Mouse (Mus musculus) embryonic facial prominence, embryonic 14.5 days (tissue): ENCODE data around the gene Ptprk. TPM values are rescaled to one million over a fixed set of nuclear protein-coding genes. Genes with fewer than 3 reads are reported as not detected.

ENCODE experiments used
- ATAC-seq: fragments of 200-750 bp; cut with Nextera tagmentation; 2 replicates; pipeline ENCODE4 v1.8.0; 2017; ENCODE audit warnings: low read depth, moderate number of reproducible peaks, moderate TSS enrichment
- DNase-seq: peaks from one replicate; pipeline ENCODE4 v3.0.0-alpha.2; 2015; ENCODE audit warnings: low spot score
- H3K27ac ChIP-seq: fragments of 300-500 bp; sonication (generic); replicated peaks from 2 replicates; pipeline ENCODE4 v1.5.1; 2014; ENCODE audit warnings: low read depth, mild to moderate bottlenecking, low read length, moderate library complexity
- H3K27me3 ChIP-seq: fragments of 300-500 bp; sonication (generic); replicated peaks from 2 replicates; pipeline ENCODE4 v1.6.1; 2014; ENCODE audit warnings: low read length; ENCODE audit not compliant: control insufficient read depth, insufficient read depth
- H3K36me3 ChIP-seq: fragments of 300-500 bp; sonication (generic); 2 replicates; pipeline ENCODE4 v1.6.1; 2014; ENCODE audit warnings: low read length, mixed read lengths; ENCODE audit not compliant: control insufficient read depth, insufficient read depth
- H3K4me1 ChIP-seq: fragments of 300-500 bp; sonication (generic); 2 replicates; pipeline ENCODE4 v1.6.1; 2014; ENCODE audit warnings: antibody characterized with exemption, low read length; ENCODE audit not compliant: control insufficient read depth, insufficient read depth
- H3K4me2 ChIP-seq: fragments of 300-500 bp; sonication (generic); 2 replicates; pipeline ENCODE4 v1.6.1; 2014; ENCODE audit warnings: low read depth, mild to moderate bottlenecking, low read length, moderate library complexity, mixed read lengths
- H3K4me3 ChIP-seq: fragments of 300-500 bp; sonication (generic); 2 replicates; pipeline ENCODE4 v1.5.1; 2014; ENCODE audit warnings: low read depth, mild to moderate bottlenecking, low read length
- H3K9ac ChIP-seq: fragments of 300-500 bp; sonication (generic); 2 replicates; pipeline ENCODE4 v1.6.1; 2014; ENCODE audit warnings: low read depth, mild to moderate bottlenecking, low read length, moderate library complexity, mixed read lengths
- H3K9me3 ChIP-seq: fragments of 300-500 bp; sonication (generic); 2 replicates; pipeline ENCODE4 v1.6.1; 2016; ENCODE audit warnings: low read length; ENCODE audit not compliant: control insufficient read depth
- WGBS: fragments of 180-500 bp; shearing (Covaris S2); extraction: QIAGEN DNeasy Blood & Tissue Kit; methylation state at CpG from one replicate; pipeline ENCODE4 v1.1.7; 2014; 5-methylcytosine and 5-hydroxymethylcytosine counted together
- polyA plus RNA-seq: library from polyadenylated mRNA; unstranded; fragments of >200 nt; fragmentation: Nextera tagmentation; extraction: Ambion mirVana; gene quantifications from 2 replicates; pipeline ENCODE4 v1.2.1, GENCODE M21; 2014

Ptprk gene
- polyA plus RNA-seq, 1 experiment from 2014 or later: 21.7 TPM

GRCm38 (mm10) chr10:28304292-28304875, 229.8 kb downstream of the Ptprk start:
- no peak for ATAC-seq
- no peak overlapping the region for H3K9ac ChIP-seq
- no peaks in the 10 kb centered on the region for H3K9me3 ChIP-seq
- whole genome bisulfite sequencing: 61% methylated on average over 4 of the region's 4 CpGs
- no peaks in the 10 kb centered on the region for H3K36me3 ChIP-seq
- no peak overlapping the region for H3K4me2 ChIP-seq
- no peak for DNase-seq
- no peak overlapping the region for H3K4me3 ChIP-seq
- H3K27me3 ChIP-seq: no peaks in the 10 kb centered on the region
- no peak overlapping the region for H3K27ac ChIP-seq
- H3K4me1 ChIP-seq: no peaks in the 10 kb centered on the region

DNA sequence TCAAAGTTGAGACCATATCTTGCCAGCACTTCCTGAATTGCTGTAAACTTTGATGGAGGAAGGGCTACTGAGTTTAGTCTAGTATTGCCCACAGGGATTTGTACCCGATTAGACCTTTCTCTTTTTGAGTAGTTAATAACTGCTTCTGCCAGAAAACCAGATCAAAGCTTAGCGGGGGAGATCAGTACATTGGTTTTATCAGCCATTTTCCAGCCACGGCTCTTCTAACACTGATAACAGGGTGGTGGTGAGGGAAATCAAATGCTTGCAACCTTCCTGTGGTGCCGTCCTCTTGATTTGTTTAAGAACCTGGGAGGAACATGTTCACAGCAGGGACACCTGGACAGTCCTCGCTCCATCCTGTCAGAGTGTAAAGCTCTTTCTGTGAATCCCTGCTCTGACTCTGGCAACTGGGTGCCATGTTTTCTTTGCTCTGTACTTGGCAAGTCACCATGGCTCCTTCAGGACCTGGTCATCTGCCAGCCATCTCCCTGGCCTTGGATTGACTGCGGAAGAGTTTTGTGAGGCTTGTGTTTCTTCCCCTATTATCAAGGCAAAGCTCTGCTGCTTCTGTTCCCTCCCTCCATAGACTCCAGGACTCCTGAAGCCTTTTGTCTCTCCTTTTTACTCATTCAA, 231.9 kb downstream of the Ptprk start:
- no peak for DNase-seq
- Histone ChIP-seq H3K36me3 (no peaks in the 10 kb centered on the region), H3K27ac (no peak overlapping the region), H3K4me3 (no peak overlapping the region), H3K9me3 (no peaks in the 10 kb centered on the region), H3K9ac (no peak overlapping the region), H3K4me2 (no peak overlapping the region), H3K27me3 (no peaks in the 10 kb centered on the region), H3K4me1 (no peaks in the 10 kb centered on the region)
- 59% methylated on average over 6 of the region's 6 CpGs for WGBS
- ATAC-seq: no peak

DNA sequence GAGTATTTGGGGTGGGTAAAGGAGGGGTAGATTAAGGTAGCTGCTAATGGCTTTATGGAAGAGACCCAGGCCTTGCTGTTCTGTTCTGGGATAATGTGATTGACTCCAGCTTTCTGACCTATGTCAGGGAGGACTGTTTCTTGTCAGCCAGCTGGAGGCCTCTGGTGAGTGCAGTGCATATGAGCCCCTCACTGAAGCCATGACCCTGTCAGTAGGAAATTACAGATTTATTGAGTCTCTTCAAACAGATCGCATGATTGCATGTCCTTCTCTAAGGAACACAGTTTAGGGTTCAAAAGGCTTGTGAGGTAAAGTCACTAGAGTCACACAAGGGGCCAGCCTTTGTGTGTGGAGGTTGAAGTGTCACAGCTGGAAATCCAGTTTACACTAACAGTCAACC, 236.7 kb downstream of the Ptprk start:
- H3K27me3 ChIP-seq: no peaks in the 10 kb centered on the region
- no peak overlapping the region for H3K4me3 ChIP-seq
- H3K4me1 ChIP-seq: no peaks in the 10 kb centered on the region
- no peaks in the 10 kb centered on the region for H3K36me3 ChIP-seq
- H3K9ac ChIP-seq: no peak overlapping the region
- ATAC-seq (no peak), DNase-seq (no peak)
- H3K27ac ChIP-seq: no peak overlapping the region
- H3K9me3 ChIP-seq: no peaks in the 10 kb centered on the region
- H3K4me2 ChIP-seq: no peak overlapping the region
- 32% methylated on average over 1 of the region's 1 CpGs for WGBS

GRCm38 (mm10) chr10:28322995-28323394, 248.4 kb downstream of the Ptprk start:
- Histone ChIP-seq H3K4me3 (no peak overlapping the region), H3K4me1 (no peaks in the 10 kb centered on the region), H3K4me2 (no peak overlapping the region), H3K36me3 (no peaks in the 10 kb centered on the region), H3K9ac (no peak overlapping the region), H3K27ac (no peak overlapping the region), H3K9me3 (no peaks in the 10 kb centered on the region), H3K27me3 (no peaks in the 10 kb centered on the region)
- whole genome bisulfite sequencing: 84% methylated on average over 2 of the region's 2 CpGs
- DNase-seq (no peak), ATAC-seq (no peak)

- H3K9me3 ChIP-seq: no peaks in the 10 kb centered on the region
- no peak overlapping the region for H3K4me3 ChIP-seq
- no peak overlapping the region for H3K4me2 ChIP-seq
- ATAC-seq (no peak), DNase-seq (no peak)
- H3K36me3 ChIP-seq: no peaks in the 10 kb centered on the region
- 89% methylated on average over 5 of the region's 5 CpGs for WGBS
- no peak overlapping the region for H3K9ac ChIP-seq
- H3K4me1 ChIP-seq: no peaks in the 10 kb centered on the region
- no peaks in the 10 kb centered on the region for H3K27me3 ChIP-seq
- H3K27ac ChIP-seq: no peak overlapping the region
Observed at GRCm38 (mm10) chr10:28335232-28335631, 260.6 kb downstream of the Ptprk start.

DNA sequence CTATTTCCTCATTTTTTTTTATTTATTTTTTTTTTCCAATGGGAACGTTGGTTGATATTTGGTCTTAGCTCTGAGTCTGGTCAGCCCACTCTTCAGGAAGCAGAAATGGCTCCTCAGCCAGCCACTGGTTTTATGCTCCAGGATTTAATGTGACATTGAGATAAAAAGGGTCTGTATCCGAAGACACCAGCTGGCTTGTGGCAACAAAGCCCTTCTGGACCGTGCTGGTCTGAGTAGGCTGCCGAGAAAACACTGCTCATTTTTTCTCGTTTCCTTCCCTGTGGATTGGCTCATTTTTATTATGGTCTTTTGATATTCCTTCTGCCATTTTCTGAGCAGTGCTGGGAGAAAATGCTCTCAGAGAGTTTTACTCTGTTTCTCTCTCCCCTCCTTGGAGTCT, 263.9 kb downstream of the Ptprk start:
- DNase-seq (no peak), ATAC-seq (no peak)
- WGBS: 67% methylated on average over 5 of the region's 5 CpGs
- Histone ChIP-seq H3K9me3 (no peaks in the 10 kb centered on the region), H3K4me3 (no peak overlapping the region), H3K4me2 (no peak overlapping the region), H3K4me1 (no peaks in the 10 kb centered on the region), H3K36me3 (no peaks in the 10 kb centered on the region), H3K9ac (no peak overlapping the region), H3K27me3 (no peaks in the 10 kb centered on the region), H3K27ac (no peak overlapping the region)

GRCm38 (mm10) chr10:28345196-28345681, 270.6 kb downstream of the Ptprk start:
- H3K27me3 ChIP-seq: no peaks in the 10 kb centered on the region
- no peaks in the 10 kb centered on the region for H3K4me1 ChIP-seq
- H3K27ac ChIP-seq: no peak overlapping the region
- no peak overlapping the region for H3K4me3 ChIP-seq
- no peaks in the 10 kb centered on the region for H3K9me3 ChIP-seq
- 91% methylated on average over 8 of the region's 8 CpGs for WGBS
- ATAC-seq: no peak; the same call in 1 of the 2 replicates
- no peaks in the 10 kb centered on the region for H3K36me3 ChIP-seq
- no peak overlapping the region for H3K4me2 ChIP-seq
- no peak for DNase-seq
- no peak overlapping the region for H3K9ac ChIP-seq

- Histone ChIP-seq H3K27ac (no peak overlapping the region), H3K27me3 (no peaks in the 10 kb centered on the region), H3K4me2 (no peak overlapping the region), H3K4me3 (no peak overlapping the region), H3K4me1 (peaks cover 7% of the 10 kb centered on the region; the same call in 1 of the 2 replicates), H3K36me3 (no peaks in the 10 kb centered on the region), H3K9ac (no peak overlapping the region), H3K9me3 (no peaks in the 10 kb centered on the region)
- ATAC-seq (no peak), DNase-seq (no peak)
- 61% methylated on average over 6 of the region's 6 CpGs for WGBS
Observed at GRCm38 (mm10) chr10:28365291-28365690, 290.7 kb downstream of the Ptprk start.
